Mouse (Mus musculus) C2C12 (cell line): ENCODE data around the gene Ftl1. TPM values are rescaled to one million over a fixed set of nuclear protein-coding genes. Genes with fewer than 3 reads are reported as not detected.
"Not testable (repeated sequence)": the region's sequence is repeated elsewhere in the genome, so short reads cannot be mapped to it uniquely, and the experiment has no call there.

Source experiments
- H3K27me3 ChIP-seq: one replicate; pipeline ENCODE4 v1.6.1; 2011; ENCODE audit not compliant: control insufficient read depth, insufficient read depth, insufficient read length
- H3K36me3 ChIP-seq: one replicate; pipeline ENCODE4 v1.6.1; 2011; ENCODE audit not compliant: control insufficient read depth, insufficient read depth
- H3K4me3 ChIP-seq: one replicate; pipeline ENCODE4 v1.5.1; 2011; ENCODE audit warnings: mild to moderate bottlenecking, control low read depth; ENCODE audit not compliant: poor library complexity, insufficient read depth, severe bottlenecking
- H3K79me2 ChIP-seq: one replicate; pipeline ENCODE4 v1.6.1; 2011; ENCODE audit not compliant: control insufficient read depth, insufficient read depth
- H3K79me3 ChIP-seq: one replicate; pipeline ENCODE4 v1.6.1; 2011; ENCODE audit warnings: low read depth, control low read depth
- H3ac ChIP-seq: one replicate; pipeline ENCODE3; 2011; ENCODE audit warnings: low read depth; ENCODE audit not compliant: control insufficient read depth, insufficient read length
- CEBPB ChIP-seq: IDR thresholded peaks from one replicate; pipeline ENCODE4 v1.6.1; 2011; ENCODE audit warnings: low read depth, mild to moderate bottlenecking, control low read depth, moderate library complexity
- CTCF ChIP-seq: IDR thresholded peaks from one replicate; pipeline ENCODE4 v1.5.1; 2011; ENCODE audit not compliant: control insufficient read depth, insufficient read depth, insufficient read length
- FOSL1 ChIP-seq: IDR thresholded peaks from one replicate; pipeline ENCODE4 v1.8.0; 2011; ENCODE audit warnings: mild to moderate bottlenecking, low read length; ENCODE audit not compliant: poor library complexity, insufficient read depth, severe bottlenecking
- MAX ChIP-seq: IDR thresholded peaks from one replicate; pipeline ENCODE4 v1.6.1; 2011; ENCODE audit warnings: mild to moderate bottlenecking, control low read depth
- MYOD1 ChIP-seq: IDR thresholded peaks from one replicate; pipeline ENCODE4 v1.6.1; 2011; ENCODE audit warnings: low read depth; ENCODE audit not compliant: control insufficient read depth, insufficient read length
- MYOG ChIP-seq: IDR thresholded peaks from one replicate; pipeline ENCODE4 v1.6.1; 2011; ENCODE audit not compliant: control insufficient read depth, insufficient read length; ENCODE audit errors: extremely low read depth
- USF1 ChIP-seq: IDR thresholded peaks from one replicate; pipeline ENCODE4 v1.6.1; 2011; ENCODE audit warnings: low read depth, mild to moderate bottlenecking, control low read depth, moderate library complexity
- long read RNA-seq, 2 experiments: library from polyadenylated mRNA; unstranded; transcript quantifications; one replicate each; pipeline ENCODE4 v2.0.0; 2019 to 2020
- polyA plus RNA-seq: library from polyadenylated mRNA; unstranded; fragments of >200 nt; fragmentation: generic; extraction: Trizol; gene quantifications from one replicate; pipeline ENCODE4 v1.2.1, GENCODE M21; 2012; ENCODE audit warnings: missing spikeins

Gene Ftl1
- 14,288 TPM for polyA plus RNA-seq
- long read RNA-seq, experiment 1, transcript Ftl1-206 (2 exons, 604 nt) = minor isoform, 102 of 5,561 reads
- long read RNA-seq, experiment 1, transcript Ftl1-205 (3 exons, 825 nt) = minor isoform, 63 of 5,561 reads
- long read RNA-seq, experiment 1, transcript Ftl1-202 (4 exons, 943 nt) = minor isoform, 5 of 5,561 reads
- long read RNA-seq, experiment 1, transcript Ftl1-201 (4 exons, 968 nt) = major isoform, 5,367 of 5,561 reads
- long read RNA-seq, experiment 1, partial matches to known transcripts = 0 of 5,561 reads
- long read RNA-seq, experiment 1, other reads (novel, unspliced or antisense) = 23 of 5,561 reads
- long read RNA-seq, experiment 2, transcript Ftl1-201 (4 exons, 968 nt) = major isoform, 4,790 of 4,814 reads
- long read RNA-seq, experiment 2, partial matches to known transcripts = 0 of 4,814 reads
- long read RNA-seq, experiment 2, other reads (novel, unspliced or antisense) = 19 of 4,814 reads

DNA sequence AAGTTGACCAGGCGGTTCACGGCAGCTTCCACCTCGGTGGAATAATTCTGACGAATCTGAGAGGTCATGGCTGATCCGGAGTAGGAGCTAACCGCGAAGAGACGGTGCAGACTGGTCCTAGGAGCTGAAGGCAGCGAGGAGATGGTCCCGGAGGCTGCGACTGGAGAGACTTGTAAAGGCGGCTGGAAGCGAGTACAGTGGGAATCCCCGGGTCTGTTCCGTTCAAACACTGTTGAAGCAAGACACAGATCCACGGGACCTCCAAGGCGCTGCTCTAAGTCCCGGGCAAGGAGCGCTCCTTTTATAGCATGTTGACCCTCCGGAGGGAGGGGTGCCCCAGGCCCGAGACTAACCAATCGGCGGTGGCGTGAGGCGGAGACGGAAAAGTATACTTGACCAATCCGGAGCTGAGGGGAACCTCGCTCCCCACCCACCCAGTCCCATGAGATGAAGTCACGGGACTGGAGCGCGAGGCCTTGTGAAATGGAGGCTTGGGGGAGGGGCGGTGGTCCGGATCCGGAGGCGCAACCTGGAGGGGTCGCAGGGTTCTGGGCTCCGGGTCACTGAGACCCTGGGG is at the start of gene Ftl1:
TSS of gene Ftl1 (minus strand) at position 321 of the 577 bp plus-strand sequence.
- Histone ChIP-seq H3K79me3 (peaks cover 42% of the 10 kb centered on the region), H3ac (peak within 1 kb of the TSS; percentile 87), H3K4me3 (peak within 1 kb of the TSS; percentile 93), H3K36me3 (peaks cover 58% of the 10 kb centered on the region), H3K79me2 (peaks cover 54% of the 10 kb centered on the region)
- peak; percentile 36 for TF ChIP-seq CEBPB
- peak; percentile 52 for TF ChIP-seq USF1
- not testable (repeated sequence) for H3K27me3 ChIP-seq

DNA sequence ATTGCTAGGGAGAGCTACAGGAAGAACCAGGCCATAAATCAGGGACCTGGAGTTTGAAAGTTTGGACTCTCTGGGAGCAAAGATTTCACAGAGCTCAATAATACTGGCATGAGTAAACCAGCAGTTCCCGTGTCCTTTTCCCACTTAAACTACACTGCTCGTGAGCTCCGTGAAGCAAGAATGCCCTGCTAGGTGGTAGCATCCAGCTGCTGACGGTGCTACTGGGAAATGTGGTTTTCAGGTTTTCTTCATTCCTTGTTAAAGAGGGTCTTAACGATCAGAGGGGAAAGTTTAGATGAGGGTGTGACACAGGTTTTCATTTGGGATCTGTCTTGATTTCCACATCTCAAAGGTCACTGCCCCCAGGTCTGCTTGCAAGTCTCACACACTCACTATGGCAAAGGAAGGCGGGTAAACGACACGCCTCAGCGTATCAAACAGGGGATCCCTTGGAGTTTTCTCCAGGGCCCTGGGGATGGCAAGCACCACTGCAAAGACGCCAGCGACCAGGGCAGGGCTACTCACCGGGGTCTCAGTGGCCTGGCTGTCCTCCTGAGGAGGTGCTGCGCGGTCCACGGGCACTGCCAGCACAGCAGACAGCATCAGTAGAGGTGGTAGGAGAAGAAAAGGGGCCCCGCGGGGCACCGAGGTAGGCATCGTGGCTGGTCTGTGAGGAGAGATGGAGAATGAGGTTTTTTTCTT is 49.6 kb upstream of the Ftl1 start:
- Histone ChIP-seq H3ac (peak overlapping the region; percentile 53), H3K79me3 (no peaks in the 10 kb centered on the region), H3K36me3 (peaks cover 8% of the 10 kb centered on the region), H3K27me3 (no peaks in the 10 kb centered on the region), H3K79me2 (no peaks in the 10 kb centered on the region), H3K4me3 (peak overlapping the region; percentile 53)
- TF ChIP-seq CTCF = no peak
- no peak for TF ChIP-seq MAX
- no peak for TF ChIP-seq USF1
- TF ChIP-seq CEBPB = no peak
- TF ChIP-seq MYOG = no peak
- TF ChIP-seq MYOD1 = no peak
- TF ChIP-seq FOSL1 = no peak

DNA sequence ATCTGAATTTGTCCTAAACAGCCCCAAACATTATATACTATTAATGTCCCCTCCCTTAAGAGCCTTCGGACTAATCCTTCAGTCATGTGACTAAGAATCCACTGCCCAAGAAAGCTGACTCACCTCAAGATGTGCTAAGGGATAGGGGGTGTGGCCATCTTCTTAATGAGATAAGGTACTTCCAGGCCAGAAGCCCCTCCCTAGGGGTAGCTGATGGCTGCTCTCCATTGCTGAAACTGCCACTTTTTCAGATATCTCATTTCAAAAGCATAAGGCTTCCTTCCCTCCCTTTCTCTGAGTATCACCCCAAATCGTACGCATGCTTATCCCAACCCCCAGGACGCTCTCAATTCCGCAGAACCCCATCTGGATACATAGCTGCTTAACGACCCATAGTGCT is 48.9 kb upstream of the Ftl1 start:
- peak; percentile 58 for TF ChIP-seq USF1
- no peak for TF ChIP-seq MYOG
- no peaks in the 10 kb centered on the region for H3K79me2 ChIP-seq
- H3K4me3 ChIP-seq = no peak overlapping the region
- H3K79me3 ChIP-seq = no peaks in the 10 kb centered on the region
- H3ac ChIP-seq = no peak overlapping the region
- no peaks in the 10 kb centered on the region for H3K27me3 ChIP-seq
- H3K36me3 ChIP-seq = peaks cover 8% of the 10 kb centered on the region

DNA sequence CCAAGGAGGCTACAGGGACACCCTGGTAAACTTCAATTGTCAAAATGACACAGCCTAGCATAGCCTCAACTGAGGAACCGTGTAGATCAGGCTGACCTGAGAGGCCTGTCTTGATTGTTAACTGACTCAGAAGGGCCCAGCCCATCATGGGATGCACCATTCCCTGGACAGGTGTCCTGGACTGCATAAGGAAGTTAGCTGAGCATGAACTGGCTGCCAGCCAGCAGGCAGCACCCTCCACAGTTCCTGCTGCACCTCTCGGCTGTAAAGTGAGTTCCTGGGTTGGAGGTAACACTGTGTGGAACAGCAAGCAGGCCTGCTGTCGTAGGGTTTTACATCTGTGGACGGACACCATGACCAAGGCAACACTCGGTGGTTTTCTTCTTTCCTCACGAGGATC is 47.9 kb upstream of the Ftl1 start:
- H3K36me3 ChIP-seq = peaks cover 8% of the 10 kb centered on the region

DNA sequence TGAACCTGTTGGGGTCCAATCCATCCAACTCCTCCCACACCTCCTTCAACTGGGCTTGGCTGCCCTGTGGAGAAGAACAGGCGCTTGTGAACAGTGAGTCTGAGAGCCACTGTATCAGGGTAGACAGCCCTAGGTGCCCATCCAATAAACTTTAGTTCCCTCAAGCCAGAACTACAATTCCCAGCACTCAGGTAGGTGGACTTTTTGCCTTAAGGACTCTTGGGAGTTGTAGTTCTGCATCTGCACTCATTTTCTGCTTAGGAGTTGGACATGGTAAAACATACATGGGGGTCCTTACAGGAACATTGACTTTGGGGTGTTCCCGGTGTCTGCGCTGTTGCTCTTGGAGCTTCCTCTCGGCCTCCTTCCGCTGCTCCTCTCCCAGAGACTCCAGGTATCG is 38.7 kb upstream of the Ftl1 start:
- Histone ChIP-seq H3ac (no peak overlapping the region), H3K36me3 (no peaks in the 10 kb centered on the region), H3K4me3 (no peak overlapping the region), H3K27me3 (no peaks in the 10 kb centered on the region), H3K79me3 (no peaks in the 10 kb centered on the region), H3K79me2 (no peaks in the 10 kb centered on the region)
- TF ChIP-seq MYOD1 (no peak), USF1 (no peak), CTCF (no peak), MYOG (no peak), CEBPB (no peak), FOSL1 (no peak), MAX (no peak)

More for the DNA sequence above, 47.9 kb upstream of the Ftl1 start:
- no peaks in the 10 kb centered on the region for H3K27me3 ChIP-seq
- no peak overlapping the region for H3K4me3 ChIP-seq
- TF ChIP-seq MYOD1 (no peak), MYOG (no peak), CEBPB (no peak), FOSL1 (no peak), USF1 (no peak), CTCF (no peak), MAX (no peak)
- H3K79me2 ChIP-seq = no peaks in the 10 kb centered on the region
- H3K79me3 ChIP-seq = no peaks in the 10 kb centered on the region
- no peak overlapping the region for H3ac ChIP-seq
